Mouse (Mus musculus) left cerebral cortex, adult 11 months (tissue): ENCODE measurements around the gene BC053393.
"Not testable (repeated sequence)": the region's sequence is repeated elsewhere in the genome, so short reads cannot be mapped to it uniquely, and the experiment has no call there.

ENCODE experiments used
- DNase-seq: peaks from one replicate; pipeline ENCODE4 v3.0.0; 2022; ENCODE audit warnings: low spot score

BC053393 gene

GRCm38 (mm10) chr11:46571327-46571726 is at the start of gene BC053393:
Gene BC053393, plus strand, starts transcription at chr11:46571536.
- DNase-seq, result peak; percentile 31

- DNase-seq, result no peak
Observed at GRCm38 (mm10) chr11:46522719-46523118, 48.6 kb upstream of the BC053393 start.

GRCm38 (mm10) chr11:46523912-46524311 is 47.4 kb upstream of the BC053393 start, which contains the start of gene Gm12169:
Gene Gm12169, plus strand, starts transcription at chr11:46524212.
- no peak for DNase-seq

GRCm38 (mm10) chr11:46530149-46530548 is 41.2 kb upstream of the BC053393 start:
- no peak for DNase-seq

GRCm38 (mm10) chr11:46536978-46537377 is 34.4 kb upstream of the BC053393 start:
- no peak for DNase-seq

- DNase-seq, result no peak
Observed at GRCm38 (mm10) chr11:46543530-46543929, 27.8 kb upstream of the BC053393 start.

GRCm38 (mm10) chr11:46549721-46550120 is 21.6 kb upstream of the BC053393 start:
- no peak for DNase-seq

GRCm38 (mm10) chr11:46552741-46553140 is 18.6 kb upstream of the BC053393 start:
- DNase-seq, result no peak

GRCm38 (mm10) chr11:46561096-46561495 is 10.2 kb upstream of the BC053393 start:
- no peak for DNase-seq

- DNase-seq, result no peak
Observed at GRCm38 (mm10) chr11:46564671-46565070, 6.7 kb upstream of the BC053393 start.

- DNase-seq, result no peak
Observed at GRCm38 (mm10) chr11:46565967-46566366, 5.4 kb upstream of the BC053393 start.

GRCm38 (mm10) chr11:46569107-46569506 is 2.2 kb upstream of the BC053393 start:
- DNase-seq, result no peak

- DNase-seq, result no peak
Observed at GRCm38 (mm10) chr11:46578771-46579281, 7.5 kb downstream of the BC053393 start.

- DNase-seq, result no peak
Observed at GRCm38 (mm10) chr11:46580428-46580827, 9.1 kb downstream of the BC053393 start.

- no peak for DNase-seq
Observed at GRCm38 (mm10) chr11:46582741-46583140, 11.4 kb downstream of the BC053393 start.

- DNase-seq, result no peak
Observed at GRCm38 (mm10) chr11:46592416-46592815, 21.1 kb downstream of the BC053393 start.

GRCm38 (mm10) chr11:46619929-46620328 is 48.6 kb downstream of the BC053393 start:
- no peak for DNase-seq

GRCm38 (mm10) chr11:46620414-46621168 is 49.3 kb downstream of the BC053393 start:
- no peak for DNase-seq

GRCm38 (mm10) chr11:46629211-46629795 is 58.0 kb downstream of the BC053393 start, which contains the start of gene Dppa1:
Gene Dppa1, minus strand, starts transcription at chr11:46629261.
- DNase-seq, result no peak

- DNase-seq, result peak; percentile 7
Observed at GRCm38 (mm10) chr11:46631635-46632034, 60.3 kb downstream of the BC053393 start.

GRCm38 (mm10) chr11:46635516-46635915 is 64.2 kb downstream of the BC053393 start:
- not testable (repeated sequence) for DNase-seq

GRCm38 (mm10) chr11:46636568-46636967 is 65.2 kb downstream of the BC053393 start:
- no peak for DNase-seq
